Mouse (Mus musculus): ENCODE measurements around the gene Psmb1. TPM values are rescaled to one million over a fixed set of nuclear protein-coding genes. Genes with fewer than 3 reads are reported as not detected.
A peak's percentile ranks its signal among the peaks of the same experiment; 100 is the strongest.
"Not testable (repeated sequence)": the region's sequence is repeated elsewhere in the genome, so short reads cannot be mapped to it uniquely, and the experiment has no call there.

Psmb1 gene
- polyA plus RNA-seq, 1 experiment from 2014 or later: 263 TPM

DNA sequence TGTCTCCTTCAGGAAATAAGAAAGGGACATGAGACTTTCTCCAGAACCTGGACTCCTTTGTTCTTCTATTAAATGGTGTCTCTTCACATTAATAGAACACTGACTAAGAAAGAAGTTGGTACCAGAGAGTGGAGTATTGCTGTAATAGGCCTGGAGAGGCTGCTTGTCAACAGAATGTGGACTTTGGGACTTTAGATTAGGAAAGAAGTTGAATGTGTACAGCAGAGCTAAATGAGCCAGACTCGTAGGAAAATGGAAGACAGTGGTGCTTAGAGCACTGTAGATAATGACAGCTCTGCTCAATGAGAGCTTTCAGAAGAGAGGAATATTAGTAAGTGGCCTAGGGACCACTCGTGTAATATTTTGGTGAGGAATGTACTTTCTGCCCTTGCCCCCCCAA is 43.0 kb downstream of the Psmb1 start:
- Histone ChIP-seq H3K4me2 (no peak overlapping the region), H3K4me3 (no peak overlapping the region), H3K9ac (no peak overlapping the region), H3K27ac (no peak overlapping the region), H3K27me3 (no peaks in the 10 kb centered on the region), H3K9me3 (no peaks in the 10 kb centered on the region), H3K36me3 (no peaks in the 10 kb centered on the region), H3K4me1 (no peaks in the 10 kb centered on the region)
- ATAC-seq (ENCODE audit: insufficient number of reproducible peaks, insufficient read depth, low FRiP score, low TSS enrichment, low read depth): no peak
- 83% methylated on average over 2 of the region's 2 CpGs for WGBS

DNA sequence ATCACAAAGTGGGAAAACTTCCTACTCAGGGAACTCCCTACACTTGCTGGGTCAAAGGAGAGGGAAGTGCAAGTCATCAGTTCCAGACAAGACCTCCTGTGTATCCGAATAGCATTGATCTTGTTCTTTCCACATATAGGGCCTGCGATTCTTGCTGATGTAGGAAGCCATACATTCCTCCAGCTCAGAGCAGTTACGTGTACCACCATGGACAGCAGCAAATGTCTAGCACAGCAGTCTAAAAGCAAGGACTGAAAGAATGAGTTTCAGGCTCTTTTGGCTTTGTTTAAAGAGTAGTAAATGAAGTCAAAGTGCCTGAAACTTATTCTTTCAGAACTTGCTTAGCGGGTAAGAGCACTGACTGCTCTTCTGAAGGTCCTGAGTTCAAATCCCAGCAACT is 44.3 kb downstream of the Psmb1 start:
- ATAC-seq (ENCODE audit: insufficient number of reproducible peaks, insufficient read depth, low FRiP score, low TSS enrichment, low read depth): no peak
- no peaks in the 10 kb centered on the region for H3K4me1 ChIP-seq
- no peak overlapping the region for H3K9ac ChIP-seq
- H3K4me3 ChIP-seq: no peak overlapping the region
- H3K9me3 ChIP-seq: no peaks in the 10 kb centered on the region
- no peaks in the 10 kb centered on the region for H3K27me3 ChIP-seq
- 78% methylated on average over 4 of the region's 4 CpGs for WGBS
- no peak overlapping the region for H3K27ac ChIP-seq
- no peak overlapping the region for H3K4me2 ChIP-seq
- H3K36me3 ChIP-seq: no peaks in the 10 kb centered on the region

DNA sequence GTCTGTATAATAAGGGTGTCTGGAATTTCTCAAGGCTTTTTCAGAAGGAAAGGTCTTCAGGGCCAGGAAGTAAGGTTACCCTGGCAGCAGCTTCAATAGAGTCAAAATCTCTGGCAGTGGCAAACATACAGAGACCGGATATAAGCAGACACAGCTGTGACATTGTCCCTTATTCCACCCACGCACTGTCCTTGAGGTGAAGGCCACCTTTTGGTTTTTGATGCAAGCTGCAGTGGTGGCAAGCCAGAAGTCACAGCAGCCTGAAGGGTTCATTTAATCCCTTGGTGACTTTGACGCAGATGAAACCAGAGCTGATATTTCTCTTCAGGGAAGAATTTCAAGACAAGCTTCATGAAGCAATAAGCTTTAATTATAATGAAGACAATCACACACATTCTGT is 49.9 kb downstream of the Psmb1 start:
- no peak overlapping the region for H3K4me3 ChIP-seq
- 55% methylated on average over 3 of the region's 3 CpGs for WGBS
- no peaks in the 10 kb centered on the region for H3K27me3 ChIP-seq
- H3K27ac ChIP-seq: no peak overlapping the region
- no peak overlapping the region for H3K4me2 ChIP-seq
- no peaks in the 10 kb centered on the region for H3K9me3 ChIP-seq
- H3K36me3 ChIP-seq: no peaks in the 10 kb centered on the region
- ATAC-seq (ENCODE audit: insufficient number of reproducible peaks, insufficient read depth, low FRiP score, low TSS enrichment, low read depth): no peak
- no peak overlapping the region for H3K9ac ChIP-seq
- no peaks in the 10 kb centered on the region for H3K4me1 ChIP-seq

DNA sequence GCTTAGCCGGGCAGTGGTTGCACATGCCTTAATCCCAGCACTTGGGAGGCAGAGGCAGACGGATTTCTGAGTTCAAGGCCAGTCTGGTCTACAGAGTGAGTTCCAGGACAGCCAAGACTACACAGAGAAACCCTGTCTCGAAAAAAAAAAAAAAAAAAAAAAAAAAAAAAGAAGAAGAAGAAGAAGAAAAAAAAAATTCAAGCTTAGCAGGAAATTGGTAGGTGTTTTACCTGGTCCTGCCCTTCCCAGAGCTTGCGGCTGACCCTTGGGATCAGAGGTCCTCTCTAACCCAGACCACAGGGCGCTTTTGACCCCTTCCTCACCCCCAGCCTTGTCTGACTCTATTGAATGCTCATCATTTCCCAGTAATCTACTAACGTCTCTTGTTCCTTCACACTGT is 50.4 kb downstream of the Psmb1 start:
- H3K36me3 ChIP-seq; H3K27me3 ChIP-seq; H3K4me2 ChIP-seq; H3K27ac ChIP-seq; H3K4me3 ChIP-seq; H3K9ac ChIP-seq; H3K4me1 ChIP-seq; H3K9me3 ChIP-seq; ATAC-seq (ENCODE audit: insufficient number of reproducible peaks, insufficient read depth, low FRiP score, low TSS enrichment, low read depth): not testable (repeated sequence)
- WGBS: 65% methylated on average over 6 of the region's 6 CpGs

DNA sequence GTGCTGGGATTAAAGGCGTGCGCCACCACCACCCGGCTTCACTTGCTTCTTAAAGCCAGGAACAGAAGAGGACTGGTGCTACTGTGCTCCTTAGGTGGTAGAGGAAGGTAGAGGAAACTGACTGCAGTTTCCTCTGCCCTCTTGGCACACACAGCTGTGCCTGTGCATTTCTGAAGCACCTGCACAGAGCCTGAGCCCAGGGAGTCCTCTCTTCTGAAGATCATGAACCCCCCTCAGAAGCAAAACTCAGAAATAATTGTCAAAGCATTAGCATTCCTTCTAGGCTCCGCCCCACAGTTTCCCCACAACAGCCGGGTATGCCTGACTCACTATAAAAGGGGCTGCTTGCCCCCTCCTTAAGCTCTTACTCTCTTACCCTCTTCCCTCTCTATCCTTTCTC is 51.7 kb downstream of the Psmb1 start:
- Histone ChIP-seq H3K36me3 (no peaks in the 10 kb centered on the region), H3K9me3 (no peaks in the 10 kb centered on the region), H3K9ac (no peak overlapping the region), H3K4me1 (no peaks in the 10 kb centered on the region), H3K4me2 (no peak overlapping the region), H3K27ac (no peak overlapping the region), H3K27me3 (no peaks in the 10 kb centered on the region), H3K4me3 (no peak overlapping the region)
- WGBS: 73% methylated on average over 5 of the region's 5 CpGs
- no peak for ATAC-seq (ENCODE audit: insufficient number of reproducible peaks, insufficient read depth, low FRiP score, low TSS enrichment, low read depth)

DNA sequence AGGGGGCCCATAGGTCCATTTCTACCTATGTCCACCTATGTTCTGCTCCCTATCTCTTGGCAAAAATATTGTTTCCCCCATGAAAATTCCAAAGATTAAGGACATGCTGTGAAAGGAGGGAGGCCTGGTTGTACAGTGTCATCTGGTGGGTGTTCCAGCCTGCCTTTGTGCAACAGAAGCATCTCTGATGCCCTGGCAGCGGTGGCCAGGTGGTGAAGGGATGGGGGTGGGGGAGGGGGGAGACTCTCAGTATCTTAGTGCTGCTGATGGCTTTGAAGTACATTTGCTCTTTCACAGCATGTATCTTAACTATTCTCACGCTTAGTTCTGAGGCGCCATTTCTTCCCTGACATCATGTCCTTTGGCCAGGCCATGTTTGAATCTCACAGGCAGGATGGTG is 54.1 kb downstream of the Psmb1 start:
- Histone ChIP-seq H3K4me3 (no peak overlapping the region), H3K27ac (no peak overlapping the region), H3K9ac (no peak overlapping the region), H3K27me3 (no peaks in the 10 kb centered on the region), H3K36me3 (no peaks in the 10 kb centered on the region), H3K4me2 (no peak overlapping the region), H3K4me1 (peaks cover 9% of the 10 kb centered on the region), H3K9me3 (no peaks in the 10 kb centered on the region)
- no peak for ATAC-seq (ENCODE audit: insufficient number of reproducible peaks, insufficient read depth, low FRiP score, low TSS enrichment, low read depth)
- 78% methylated on average over 3 of the region's 3 CpGs for WGBS

DNA sequence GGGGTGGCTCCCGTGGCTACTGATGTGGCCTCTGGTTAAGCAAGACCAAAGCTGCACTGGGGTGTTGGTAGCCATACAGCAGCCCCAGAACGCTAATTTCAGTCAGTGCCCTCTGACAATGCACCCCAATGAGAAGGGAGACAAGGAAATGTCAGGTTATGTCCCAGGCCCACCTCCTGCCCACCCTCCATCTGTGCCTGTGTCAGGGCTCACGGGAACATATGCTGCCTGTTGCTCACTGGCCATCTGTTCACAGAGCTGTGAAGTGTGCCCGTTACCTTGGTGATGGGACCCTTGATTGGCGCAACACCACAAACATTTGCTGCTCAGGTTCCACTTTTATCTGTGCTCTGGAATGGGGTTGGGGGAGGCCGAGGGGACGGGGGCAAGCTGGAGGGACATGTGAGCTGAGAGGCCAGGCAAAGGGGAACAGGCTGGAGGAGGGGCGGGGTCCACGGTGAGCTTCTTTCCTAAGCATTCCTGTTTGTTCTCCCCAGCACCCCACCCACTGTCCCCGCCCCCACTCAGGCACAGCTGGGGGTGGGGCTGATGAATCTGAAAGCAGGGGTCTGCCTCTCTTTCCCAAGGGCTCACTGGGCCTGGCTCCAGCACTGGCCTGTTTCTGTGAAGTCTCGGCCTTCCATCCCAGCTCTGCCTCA is 59.0 kb downstream of the Psmb1 start:
- no peaks in the 10 kb centered on the region for H3K36me3 ChIP-seq
- 10% methylated on average over 9 of the region's 11 CpGs for WGBS
- H3K9ac ChIP-seq: peak overlapping the region; percentile 36; the same call in 1 of the 2 replicates
- no peaks in the 10 kb centered on the region for H3K9me3 ChIP-seq
- peak overlapping the region; percentile 49 for H3K4me2 ChIP-seq
- H3K4me3 ChIP-seq: peak overlapping the region; percentile 10; the same call in 1 of the 2 replicates
- peak; percentile 72 for ATAC-seq (ENCODE audit: insufficient number of reproducible peaks, insufficient read depth, low FRiP score, low TSS enrichment, low read depth)
- peaks cover 13% of the 10 kb centered on the region for H3K4me1 ChIP-seq
- H3K27ac ChIP-seq: peak overlapping the region; percentile 58; the same call in 1 of the 2 replicates
- no peaks in the 10 kb centered on the region for H3K27me3 ChIP-seq

DNA sequence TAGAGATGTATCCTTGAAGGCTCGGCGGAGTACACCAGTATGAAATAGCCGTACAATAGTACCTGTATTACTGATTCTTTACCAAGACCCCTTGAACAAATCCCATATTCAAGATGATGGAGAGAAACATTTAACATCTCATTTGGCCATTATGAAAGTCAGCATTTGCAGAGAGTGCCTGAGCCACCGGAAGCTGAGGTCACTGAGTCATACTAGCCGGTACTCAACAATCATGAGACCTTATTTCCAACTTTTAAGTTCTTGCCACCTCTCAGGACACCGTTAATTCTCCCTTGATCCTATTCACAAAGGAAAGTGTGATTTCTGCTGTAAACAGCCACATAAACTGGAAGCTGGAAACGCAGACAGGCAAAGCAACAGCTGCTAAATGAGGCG is 59.5 kb downstream of the Psmb1 start:
- Histone ChIP-seq H3K4me3 (0 out of 2 replicates have a peak overlapping the region, but pooled peaks have one; percentile 10), H3K9me3 (no peaks in the 10 kb centered on the region), H3K9ac (no peak overlapping the region), H3K27ac (peak overlapping the region; percentile 58; the same call in 1 of the 2 replicates), H3K4me1 (peaks cover 13% of the 10 kb centered on the region), H3K27me3 (no peaks in the 10 kb centered on the region), H3K4me2 (peak overlapping the region; percentile 49), H3K36me3 (no peaks in the 10 kb centered on the region)
- 73% methylated on average over 8 of the region's 8 CpGs for WGBS
- no peak for ATAC-seq (ENCODE audit: insufficient number of reproducible peaks, insufficient read depth, low FRiP score, low TSS enrichment, low read depth)

DNA sequence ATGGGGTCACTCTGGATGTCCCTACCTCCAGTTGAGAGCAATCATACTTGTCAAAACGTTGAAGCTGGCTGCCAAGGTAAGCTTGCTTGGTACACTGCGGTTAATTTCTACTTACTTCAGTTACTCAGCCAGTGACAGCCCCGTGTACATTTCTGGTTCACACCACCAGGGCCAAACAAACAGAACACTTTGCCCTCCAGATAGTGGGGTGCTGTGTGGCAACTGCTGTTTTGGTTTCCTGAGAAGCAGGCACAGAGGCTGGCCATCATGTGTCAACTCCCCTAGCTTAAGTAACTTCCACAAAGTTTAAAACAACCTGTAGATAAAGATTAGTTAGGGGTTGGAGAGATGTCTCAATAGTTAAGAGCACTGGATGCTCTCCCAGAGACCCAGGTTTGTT is 64.8 kb downstream of the Psmb1 start:
- ATAC-seq (ENCODE audit: insufficient number of reproducible peaks, insufficient read depth, low FRiP score, low TSS enrichment, low read depth): no peak
- WGBS: 74% methylated on average over 3 of the region's 3 CpGs
- no peak overlapping the region for H3K4me3 ChIP-seq

DNA sequence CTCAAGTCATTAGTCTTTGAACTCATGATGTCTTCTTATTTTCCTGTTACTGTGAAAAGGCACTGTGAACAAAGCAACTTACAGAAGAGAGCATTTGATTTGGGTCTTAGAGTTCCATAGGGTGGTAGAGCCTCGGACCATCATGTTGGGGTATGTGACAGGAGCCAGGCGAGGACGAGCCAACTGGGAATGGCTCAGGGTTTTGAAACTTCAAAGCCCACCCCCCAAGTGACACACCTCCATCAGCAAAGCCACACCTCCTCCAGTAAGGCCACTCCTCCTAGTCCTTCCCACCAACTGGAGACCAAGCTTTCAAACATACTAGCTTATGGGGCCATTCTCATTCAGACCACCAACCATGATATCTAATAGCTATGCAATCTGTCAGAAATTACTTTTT is 67.5 kb downstream of the Psmb1 start:
- Histone ChIP-seq H3K4me3 (no peak overlapping the region), H3K36me3 (peaks cover 57% of the 10 kb centered on the region), H3K4me1 (no peaks in the 10 kb centered on the region), H3K9ac (no peak overlapping the region), H3K9me3 (no peaks in the 10 kb centered on the region), H3K27ac (no peak overlapping the region), H3K4me2 (no peak overlapping the region), H3K27me3 (no peaks in the 10 kb centered on the region)
- no peak for ATAC-seq (ENCODE audit: insufficient number of reproducible peaks, insufficient read depth, low FRiP score, low TSS enrichment, low read depth)
- 80% methylated on average over 3 of the region's 3 CpGs for WGBS

More for the DNA sequence above, 64.8 kb downstream of the Psmb1 start:
- Histone ChIP-seq H3K9ac (no peak overlapping the region), H3K9me3 (no peaks in the 10 kb centered on the region), H3K27ac (no peak overlapping the region), H3K4me2 (no peak overlapping the region), H3K36me3 (peaks cover 31% of the 10 kb centered on the region), H3K4me1 (no peaks in the 10 kb centered on the region), H3K27me3 (no peaks in the 10 kb centered on the region)

DNA sequence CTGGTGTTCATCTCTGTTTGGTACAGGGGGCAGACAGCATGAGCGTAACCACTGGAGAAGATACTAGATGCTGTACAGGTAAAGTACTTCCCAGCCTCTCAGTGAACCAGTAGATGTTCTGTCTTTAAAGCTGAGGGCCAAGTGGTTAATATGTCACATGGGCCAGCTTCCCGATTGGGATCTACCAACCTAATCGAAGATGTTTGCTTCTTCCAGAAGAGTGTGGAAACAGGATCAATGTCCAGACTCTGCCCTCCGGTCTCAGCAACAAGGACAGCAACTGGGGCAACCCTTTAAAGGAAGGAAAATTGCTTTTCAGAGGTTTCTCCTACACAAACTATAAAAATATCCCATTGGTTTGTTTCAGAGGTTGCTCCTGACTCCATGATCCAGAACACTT is 68.0 kb downstream of the Psmb1 start:
- peaks cover 61% of the 10 kb centered on the region for H3K36me3 ChIP-seq
- H3K27ac ChIP-seq: no peak overlapping the region
- WGBS: 94% methylated on average over 4 of the region's 4 CpGs

DNA sequence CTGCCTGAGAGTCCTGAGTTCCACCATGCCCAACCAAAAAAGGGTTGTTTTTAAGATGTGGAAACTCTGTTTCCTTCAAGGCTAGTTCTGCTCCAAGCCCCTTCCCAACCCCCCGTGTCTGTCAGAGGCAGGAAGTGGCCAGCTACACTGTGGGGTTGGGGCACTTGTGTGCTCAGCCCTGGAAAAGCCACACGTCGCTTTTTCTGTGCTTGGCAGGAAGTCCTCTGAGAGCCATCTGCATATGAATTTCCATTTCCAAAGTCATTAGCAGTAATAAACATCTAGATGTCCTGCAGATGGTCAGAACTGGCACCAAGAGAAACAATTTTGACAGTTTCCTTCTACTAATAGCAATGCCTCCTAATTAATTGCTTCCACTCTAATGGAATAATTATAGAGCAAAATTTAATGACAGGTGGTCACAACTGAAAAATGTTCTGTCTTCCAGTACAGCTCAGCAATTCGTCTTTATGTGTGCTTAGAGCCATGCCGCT is 68.5 kb downstream of the Psmb1 start:
- Histone ChIP-seq H3K9ac (no peak overlapping the region), H3K36me3 (peaks cover 64% of the 10 kb centered on the region), H3K27me3 (no peaks in the 10 kb centered on the region), H3K4me1 (no peaks in the 10 kb centered on the region), H3K4me3 (no peak overlapping the region), H3K27ac (no peak overlapping the region), H3K4me2 (no peak overlapping the region), H3K9me3 (no peaks in the 10 kb centered on the region)
- no peak for ATAC-seq (ENCODE audit: insufficient number of reproducible peaks, insufficient read depth, low FRiP score, low TSS enrichment, low read depth)
- 76% methylated on average over 5 of the region's 5 CpGs for WGBS

More for the DNA sequence above, 68.0 kb downstream of the Psmb1 start:
- ATAC-seq (ENCODE audit: insufficient number of reproducible peaks, insufficient read depth, low FRiP score, low TSS enrichment, low read depth): no peak
- no peaks in the 10 kb centered on the region for H3K27me3 ChIP-seq
- H3K9ac ChIP-seq: no peak overlapping the region
- no peak overlapping the region for H3K4me3 ChIP-seq
- H3K4me1 ChIP-seq: no peaks in the 10 kb centered on the region
- no peak overlapping the region for H3K4me2 ChIP-seq
- no peaks in the 10 kb centered on the region for H3K9me3 ChIP-seq
